Mouse (Mus musculus) hindbrain, embryonic 13.5 days (tissue): ENCODE data around the gene Crip1. TPM values are rescaled to one million over a fixed set of nuclear protein-coding genes. Genes with fewer than 3 reads are reported as not detected.
A peak's percentile ranks its signal among the peaks of the same experiment; 100 is the strongest.

Experiments used
- ATAC-seq: fragments of 200-750 bp; cut with Nextera tagmentation; 2 replicates; pipeline ENCODE4 v1.8.0; 2017; ENCODE audit warnings: moderate TSS enrichment; ENCODE audit not compliant: low FRiP score
- H3K27ac ChIP-seq: fragments of 300-500 bp; sonication (generic); 2 replicates; pipeline ENCODE4 v1.5.1; 2015; ENCODE audit warnings: inconsistent platforms, mild to moderate bottlenecking, moderate library complexity
- H3K27me3 ChIP-seq: fragments of 300-500 bp; sonication (generic); 2 replicates; pipeline ENCODE4 v1.6.1; 2015; ENCODE audit warnings: mild to moderate bottlenecking, inconsistent platforms
- H3K36me3 ChIP-seq: fragments of 300-500 bp; sonication (generic); 2 replicates; pipeline ENCODE4 v1.6.1; 2015; ENCODE audit warnings: mild to moderate bottlenecking, inconsistent platforms
- H3K4me1 ChIP-seq: fragments of 300-500 bp; sonication (generic); replicated peaks from 2 replicates; pipeline ENCODE4 v1.6.1; 2015; ENCODE audit warnings: inconsistent platforms
- H3K4me2 ChIP-seq: fragments of 300-500 bp; sonication (generic); 2 replicates; pipeline ENCODE4 v1.6.1; 2015; ENCODE audit warnings: inconsistent platforms, mild to moderate bottlenecking, moderate library complexity
- H3K4me3 ChIP-seq: fragments of 300-500 bp; sonication (generic); 2 replicates; pipeline ENCODE4 v1.5.1; 2015; ENCODE audit warnings: mild to moderate bottlenecking, inconsistent platforms
- H3K9ac ChIP-seq: fragments of 300-500 bp; sonication (generic); 2 replicates; pipeline ENCODE4 v1.6.1; 2015; ENCODE audit warnings: mild to moderate bottlenecking, inconsistent platforms
- H3K9me3 ChIP-seq: fragments of 300-500 bp; sonication (generic); 2 replicates; pipeline ENCODE4 v1.6.1; 2016; ENCODE audit warnings: inconsistent platforms
- WGBS: fragments of 180-500 bp; shearing (Covaris S2); methylation state at CpG from one replicate; pipeline ENCODE4 v1.1.7; 2015; 5-methylcytosine and 5-hydroxymethylcytosine counted together
- polyA plus RNA-seq: library from polyadenylated mRNA; unstranded; fragments of >200 nt; fragmentation: Nextera tagmentation; extraction: Ambion mirVana; gene quantifications from 2 replicates; pipeline ENCODE4 v1.2.1, GENCODE M21; 2015

The Crip1 gene
- polyA plus RNA-seq, result 47.1 and 48.0 TPM in 2 replicates

DNA sequence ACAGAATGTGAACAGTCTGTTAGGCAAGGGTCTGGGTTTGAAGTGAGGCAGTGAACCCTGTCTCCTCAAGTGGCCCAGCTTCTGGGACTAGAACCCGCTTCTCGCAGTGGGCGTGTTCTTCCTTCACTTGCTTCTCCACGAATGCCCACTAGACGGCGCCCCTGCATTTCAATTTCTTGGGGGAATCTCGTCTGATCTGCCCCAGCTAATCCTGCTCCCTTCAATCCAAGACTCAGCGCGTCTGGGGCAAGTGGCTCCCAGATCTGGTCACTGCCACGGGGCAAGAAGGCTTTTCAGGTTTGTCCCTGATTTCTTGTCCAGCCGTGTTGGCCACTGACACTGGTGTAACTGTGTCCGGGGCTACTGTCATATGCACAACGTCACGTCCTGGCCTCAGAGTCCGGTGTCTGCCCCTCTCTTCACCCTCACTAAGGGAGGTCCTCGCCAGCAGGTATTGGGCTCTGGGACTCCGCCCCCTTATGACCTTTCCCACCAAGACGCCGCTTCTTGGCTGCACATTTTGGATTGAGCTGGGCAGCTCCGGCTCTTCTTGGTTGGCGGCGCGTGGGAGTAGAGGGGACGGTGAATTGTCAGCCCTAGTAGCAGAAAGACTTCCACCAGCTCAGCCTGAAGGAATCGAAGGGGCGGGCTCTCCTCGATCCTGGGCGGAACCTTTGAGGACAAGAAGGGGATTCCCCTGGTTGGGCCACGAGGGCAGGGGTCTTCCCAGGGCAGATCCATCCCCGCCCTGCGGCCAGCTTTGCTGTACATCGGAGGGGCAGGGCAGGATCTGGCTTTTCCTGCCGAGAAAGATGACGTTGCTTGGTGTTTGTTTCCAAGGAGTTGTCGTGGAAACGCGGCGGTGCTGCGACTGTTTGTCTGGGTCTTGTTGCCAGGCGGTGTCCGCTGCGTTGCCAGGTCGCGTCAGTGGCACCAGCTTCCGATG, at the start of gene Crip1:
Gene Crip1, plus strand, starts transcription at position 205 of the 946 bp plus-strand sequence.
- H3K4me1 ChIP-seq, result peaks cover 62% of the 10 kb centered on the region
- peaks cover 27% of the 10 kb centered on the region for H3K27me3 ChIP-seq
- peaks cover 25% of the 10 kb centered on the region for H3K36me3 ChIP-seq
- H3K4me2 ChIP-seq, result peak within 1 kb of the TSS; percentile 32
- ATAC-seq, result no peak
- peak within 1 kb of the TSS; percentile 30; the same call in 1 of the 2 replicates for H3K27ac ChIP-seq
- H3K9ac ChIP-seq, result no peak within 1 kb of the TSS
- 9% methylated on average over 45 of the region's 45 CpGs for WGBS
- H3K4me3 ChIP-seq, result 0 out of 2 replicates have a peak within 1 kb of the TSS, but pooled peaks have one; percentile 2
- H3K9me3 ChIP-seq, result no peaks in the 10 kb centered on the region

DNA sequence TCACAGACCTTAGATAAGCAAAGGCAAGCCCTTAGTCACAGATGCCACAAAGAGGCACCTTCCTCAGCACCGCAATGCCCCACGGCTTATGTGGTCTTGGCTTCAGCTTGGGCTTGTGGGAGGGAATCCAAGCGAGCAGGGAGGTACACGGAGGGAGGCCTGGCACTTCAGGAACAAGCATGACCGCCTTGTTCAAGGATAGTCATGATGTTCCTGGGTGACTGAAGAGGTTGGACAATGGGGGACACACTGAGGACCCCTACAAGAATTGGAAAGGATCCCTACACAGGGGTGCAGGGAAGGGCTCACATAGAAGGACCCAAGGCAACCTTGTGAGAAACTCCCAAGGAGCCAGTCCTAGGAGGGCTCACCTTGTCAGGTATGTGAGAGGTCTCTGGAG, 49.1 kb upstream of the Crip1 start:
- Histone ChIP-seq H3K27ac (no peak overlapping the region), H3K9ac (peak overlapping the region; percentile 97)
- WGBS, result 86% methylated on average over 5 of the region's 5 CpGs

DNA sequence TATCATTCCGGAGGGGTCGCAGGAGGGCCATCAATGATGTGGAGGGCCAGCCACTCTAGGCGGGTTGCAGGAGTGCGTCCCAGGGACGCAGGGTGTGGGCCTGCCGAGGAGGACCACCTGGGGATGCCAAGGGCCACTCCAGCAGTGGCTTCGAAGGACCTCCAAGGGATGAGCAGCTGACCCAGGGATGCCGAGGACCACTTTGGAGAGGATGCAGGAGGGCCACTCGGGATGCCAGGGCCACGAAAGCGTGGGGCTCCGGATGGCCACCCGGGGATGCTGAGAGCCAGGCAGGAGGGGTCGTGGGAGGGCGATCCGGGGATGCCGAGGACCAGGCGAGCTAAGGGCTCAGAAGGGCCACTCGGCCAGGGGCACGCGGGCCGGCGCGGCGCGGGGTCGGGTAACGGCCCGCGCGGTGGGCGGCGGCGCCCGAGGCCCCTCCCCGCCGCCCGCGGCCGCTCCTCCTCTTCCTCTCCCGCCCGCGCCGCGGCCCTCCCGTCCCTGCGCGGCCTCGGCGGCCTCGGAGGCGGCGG, 48.3 kb upstream of the Crip1 start, which contains the start of gene Mta1:
Gene Mta1, plus strand, starts transcription at position 530 of the 533 bp plus-strand sequence.
- H3K9me3 ChIP-seq, result no peaks in the 10 kb centered on the region
- WGBS, result 2% methylated on average over 17 of the region's 53 CpGs
- H3K9ac ChIP-seq, result peak within 1 kb of the TSS; percentile 97
- peak within 1 kb of the TSS; percentile 86 for H3K27ac ChIP-seq
- H3K27me3 ChIP-seq, result no peaks in the 10 kb centered on the region
- H3K4me3 ChIP-seq, result peak within 1 kb of the TSS; percentile 92
- peak; percentile 62 for ATAC-seq
- H3K36me3 ChIP-seq, result no peaks in the 10 kb centered on the region
- peaks cover 48% of the 10 kb centered on the region for H3K4me1 ChIP-seq
- H3K4me2 ChIP-seq, result peak within 1 kb of the TSS; percentile 95

More for the DNA sequence above, 49.1 kb upstream of the Crip1 start:
- no peaks in the 10 kb centered on the region for H3K36me3 ChIP-seq
- peak overlapping the region; percentile 92 for H3K4me3 ChIP-seq
- peak overlapping the region; percentile 94 for H3K4me2 ChIP-seq
- ATAC-seq, result peak; percentile 8; the same call in 1 of the 2 replicates
- peaks cover 40% of the 10 kb centered on the region for H3K4me1 ChIP-seq
- H3K27me3 ChIP-seq, result no peaks in the 10 kb centered on the region
- H3K9me3 ChIP-seq, result no peaks in the 10 kb centered on the region

DNA sequence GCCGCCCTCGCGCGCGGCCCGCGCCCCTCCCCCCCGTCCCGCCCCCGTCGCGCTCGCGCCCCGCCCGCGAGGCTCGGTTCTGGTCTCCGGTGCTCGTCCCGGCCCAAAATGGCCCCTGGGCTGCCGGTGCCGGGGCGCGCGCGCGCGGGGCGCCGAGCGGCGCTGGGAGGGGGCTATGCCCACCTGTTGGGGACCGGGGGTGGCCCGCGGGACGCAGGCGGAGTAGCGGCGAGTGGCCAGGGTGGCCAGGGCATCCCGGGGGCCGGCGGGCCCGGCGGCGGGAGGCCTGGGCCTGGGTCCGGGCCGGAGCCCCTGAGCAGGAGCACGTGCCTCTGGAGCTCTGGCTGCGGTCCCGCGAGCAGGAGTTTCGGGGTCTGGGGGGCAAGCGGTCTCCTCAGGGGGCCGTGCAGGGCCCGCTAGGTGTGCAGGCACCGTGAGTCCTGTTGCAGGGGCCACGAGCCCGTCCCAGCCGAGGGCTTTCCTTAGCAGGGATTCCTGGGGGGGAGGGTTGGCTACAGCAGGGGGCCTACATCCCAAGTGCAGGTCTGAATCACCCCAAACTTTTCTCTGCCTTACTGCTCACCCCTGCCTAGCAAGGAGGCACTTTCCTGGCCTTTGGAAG, 47.5 kb upstream of the Crip1 start:
- H3K9me3 ChIP-seq, result no peaks in the 10 kb centered on the region
- H3K4me3 ChIP-seq, result peak overlapping the region; percentile 92
- peak overlapping the region; percentile 97 for H3K9ac ChIP-seq
- under 1% methylated on average over 47 of the region's 60 CpGs for WGBS
- H3K27ac ChIP-seq, result peak overlapping the region; percentile 86
- ATAC-seq, result peak; percentile 11; the same call in 1 of the 2 replicates
- H3K36me3 ChIP-seq, result no peaks in the 10 kb centered on the region
- H3K4me1 ChIP-seq, result peaks cover 55% of the 10 kb centered on the region
- peak overlapping the region; percentile 95 for H3K4me2 ChIP-seq
- no peaks in the 10 kb centered on the region for H3K27me3 ChIP-seq

DNA sequence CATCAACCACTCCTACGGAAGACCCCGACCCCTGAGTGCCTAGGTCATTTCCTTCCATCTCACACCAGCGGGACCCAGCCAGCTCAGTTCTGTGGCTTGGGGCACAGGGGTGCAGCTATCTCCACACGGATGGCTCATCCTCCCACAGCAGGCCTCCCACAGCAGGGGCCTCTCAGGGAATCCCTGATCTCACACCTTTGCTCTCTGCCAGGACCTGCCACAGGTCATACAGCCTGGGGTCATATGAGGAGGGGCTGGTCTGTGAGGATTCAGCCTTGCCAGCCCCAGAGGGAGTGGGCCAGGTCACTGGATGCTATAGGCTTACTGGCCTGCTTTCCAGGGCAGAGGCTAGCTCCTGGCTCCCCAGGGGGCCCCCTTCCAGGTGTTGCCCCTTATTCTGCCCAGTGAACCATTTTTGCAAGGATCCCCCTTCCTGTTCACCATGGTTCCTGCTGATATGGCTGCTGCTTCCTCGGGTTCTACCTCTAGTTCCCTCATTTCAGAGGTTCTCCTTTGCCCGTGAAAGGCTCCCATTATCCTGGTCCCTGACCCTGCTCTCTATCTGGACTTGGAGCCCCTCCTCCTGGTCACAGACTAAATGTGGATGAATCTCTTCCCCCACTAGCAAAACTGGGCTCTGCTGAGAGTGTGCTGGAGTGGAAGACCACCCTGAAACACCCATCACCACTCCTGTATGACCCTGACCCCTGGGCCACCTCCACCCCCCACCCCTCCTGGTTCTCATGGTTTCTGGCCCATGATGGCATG, 46.5 kb upstream of the Crip1 start:
- Histone ChIP-seq H3K4me1 (peaks cover 65% of the 10 kb centered on the region), H3K36me3 (no peaks in the 10 kb centered on the region), H3K9me3 (no peaks in the 10 kb centered on the region), H3K27ac (peak overlapping the region; percentile 35; the same call in 1 of the 2 replicates), H3K4me3 (peak overlapping the region; percentile 92), H3K4me2 (peak overlapping the region; percentile 95), H3K9ac (peak overlapping the region; percentile 97), H3K27me3 (no peaks in the 10 kb centered on the region)
- 35% methylated on average over 6 of the region's 6 CpGs for WGBS
- no peak for ATAC-seq

DNA sequence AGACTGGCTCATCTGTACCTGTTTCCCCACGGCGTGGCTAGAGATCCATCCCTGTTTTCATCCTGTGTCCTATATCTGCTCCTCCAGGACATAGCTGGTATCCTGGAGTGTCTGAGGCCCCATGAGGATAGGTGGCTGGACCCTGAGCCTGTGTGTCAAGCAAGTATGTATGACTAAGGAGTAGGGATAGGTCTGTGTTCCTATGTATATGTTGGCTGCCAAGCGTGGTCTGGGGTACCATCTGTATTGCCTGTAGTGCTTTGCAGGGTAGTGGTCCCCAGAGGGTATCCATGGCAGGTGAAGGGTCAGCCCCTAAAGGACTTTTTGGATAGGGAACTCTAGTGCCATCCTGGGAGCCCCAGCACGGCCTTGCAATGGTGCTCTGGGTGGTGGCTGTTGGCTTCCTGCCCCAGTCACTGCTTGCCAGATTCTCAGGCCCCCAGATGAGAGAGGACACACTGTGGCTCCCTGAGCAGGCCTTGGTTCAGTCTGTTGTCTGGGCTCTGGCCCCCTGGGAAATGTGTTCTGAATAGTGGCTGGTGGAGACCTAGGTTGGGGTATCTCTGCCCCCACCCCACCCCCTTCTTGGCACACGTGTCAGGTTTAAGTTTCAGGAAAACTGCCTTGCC, 45.6 kb upstream of the Crip1 start:
- 79% methylated on average over 5 of the region's 5 CpGs for WGBS
- H3K4me1 ChIP-seq, result peaks cover 68% of the 10 kb centered on the region
- peak overlapping the region; percentile 95; the same call in 1 of the 2 replicates for H3K4me2 ChIP-seq
- no peak overlapping the region for H3K4me3 ChIP-seq
- no peaks in the 10 kb centered on the region for H3K27me3 ChIP-seq
- H3K9me3 ChIP-seq, result no peaks in the 10 kb centered on the region
- H3K27ac ChIP-seq, result peak overlapping the region; percentile 35
- peaks cover under 1% of the 10 kb centered on the region; the same call in 1 of the 2 replicates for H3K36me3 ChIP-seq
- H3K9ac ChIP-seq, result peak overlapping the region; percentile 97
- no peak for ATAC-seq

DNA sequence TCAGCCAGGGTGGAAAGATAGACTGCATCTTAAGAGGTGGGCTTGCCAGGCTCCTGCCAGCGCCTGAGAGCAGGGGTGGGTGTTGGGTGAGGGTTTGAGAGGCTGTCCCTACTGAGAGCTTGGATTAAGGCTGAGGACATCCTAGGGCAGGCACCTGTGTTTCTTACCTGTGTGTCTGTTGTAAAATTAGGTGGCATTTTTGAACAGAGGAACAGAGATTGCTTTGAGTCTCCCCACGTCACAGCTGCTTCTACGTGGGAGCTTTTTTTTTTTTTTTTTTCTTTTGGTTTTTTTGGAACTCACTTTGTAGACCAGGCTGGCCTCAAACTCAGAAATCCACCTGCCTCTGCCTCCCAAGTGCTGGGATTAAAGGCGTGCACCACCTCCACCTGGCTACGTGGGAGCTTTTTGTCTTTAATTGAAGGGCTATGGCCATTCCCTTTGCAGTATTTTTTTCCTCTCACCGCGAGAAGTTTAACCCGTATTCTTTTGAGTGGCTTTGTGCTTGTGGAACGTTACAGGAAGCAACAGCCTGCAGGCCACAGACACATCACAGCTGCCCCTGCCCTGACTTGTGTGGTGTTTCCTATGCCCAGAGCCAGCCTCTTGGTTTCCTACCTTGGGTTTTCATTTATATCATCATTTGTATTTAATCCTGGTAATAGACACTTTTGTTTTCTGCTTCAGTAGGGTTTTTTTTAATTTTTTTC, 44.7 kb upstream of the Crip1 start:
- WGBS, result 87% methylated on average over 9 of the region's 9 CpGs
- Histone ChIP-seq H3K4me1 (peaks cover 68% of the 10 kb centered on the region), H3K9me3 (no peaks in the 10 kb centered on the region), H3K36me3 (peaks cover 5% of the 10 kb centered on the region; the same call in 1 of the 2 replicates), H3K4me3 (no peak overlapping the region), H3K27me3 (no peaks in the 10 kb centered on the region), H3K9ac (no peak overlapping the region), H3K4me2 (no peak overlapping the region), H3K27ac (peak overlapping the region; percentile 35; the same call in 1 of the 2 replicates)
- no peak for ATAC-seq

DNA sequence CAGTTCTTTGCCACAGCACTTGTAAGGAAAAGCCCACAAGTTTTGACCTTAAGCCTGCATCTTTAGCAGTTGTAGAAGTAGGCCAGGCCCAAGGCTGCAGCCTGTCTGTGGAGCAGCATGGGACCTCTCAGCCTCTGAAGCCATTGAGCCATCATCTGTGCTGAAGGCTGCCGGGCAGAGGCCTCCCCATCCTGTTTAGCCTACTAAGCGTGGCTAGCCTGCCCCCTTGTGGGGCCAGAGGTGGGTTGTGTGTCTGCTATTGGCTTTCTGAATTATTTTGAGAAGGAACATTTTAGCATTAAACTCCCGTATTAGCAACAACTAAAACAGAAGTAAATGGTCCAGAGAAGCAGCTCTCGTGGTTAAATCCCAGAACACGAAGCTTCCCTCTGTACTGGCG, 43.7 kb upstream of the Crip1 start:
- 64% methylated on average over 6 of the region's 6 CpGs for WGBS
- no peak overlapping the region for H3K27ac ChIP-seq
- H3K9ac ChIP-seq, result 0 out of 2 replicates have a peak overlapping the region, but pooled peaks have one; percentile 13

DNA sequence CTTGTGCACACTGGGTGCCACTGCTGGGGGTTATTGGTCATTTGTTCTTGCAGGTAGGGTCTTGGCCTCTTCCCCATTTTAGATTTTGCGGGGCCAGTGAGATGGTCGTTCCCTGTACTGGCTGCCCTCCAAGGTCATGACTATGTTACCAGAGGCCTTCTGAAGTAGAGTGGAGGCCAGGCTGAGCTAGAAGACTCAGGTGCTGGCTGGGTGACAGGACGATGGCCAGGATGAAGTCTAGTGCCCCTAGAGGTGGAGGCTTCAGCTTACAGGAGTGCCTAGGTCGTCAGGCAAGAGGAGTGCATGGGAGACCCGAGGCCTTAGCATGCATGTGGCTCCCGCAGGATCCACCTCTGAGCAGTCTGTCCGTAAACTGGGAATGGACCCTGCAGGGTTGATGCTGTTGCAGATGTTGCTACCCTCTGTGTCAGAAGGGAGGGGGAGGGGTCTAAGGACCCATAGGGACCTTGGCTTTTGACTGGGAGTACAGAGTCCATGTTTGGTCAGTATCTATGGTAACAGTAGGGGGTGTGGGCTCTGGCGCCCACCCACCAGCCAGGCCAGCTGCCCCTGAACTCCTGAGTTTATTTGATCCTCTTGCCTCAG, 42.2 kb upstream of the Crip1 start:
- H3K4me1 ChIP-seq, result peaks cover 65% of the 10 kb centered on the region

More for the DNA sequence above, 43.7 kb upstream of the Crip1 start:
- Histone ChIP-seq H3K4me1 (peaks cover 67% of the 10 kb centered on the region), H3K4me3 (no peak overlapping the region), H3K9me3 (no peaks in the 10 kb centered on the region), H3K27me3 (no peaks in the 10 kb centered on the region), H3K4me2 (no peak overlapping the region), H3K36me3 (peaks cover 5% of the 10 kb centered on the region; the same call in 1 of the 2 replicates)
- ATAC-seq, result no peak

DNA sequence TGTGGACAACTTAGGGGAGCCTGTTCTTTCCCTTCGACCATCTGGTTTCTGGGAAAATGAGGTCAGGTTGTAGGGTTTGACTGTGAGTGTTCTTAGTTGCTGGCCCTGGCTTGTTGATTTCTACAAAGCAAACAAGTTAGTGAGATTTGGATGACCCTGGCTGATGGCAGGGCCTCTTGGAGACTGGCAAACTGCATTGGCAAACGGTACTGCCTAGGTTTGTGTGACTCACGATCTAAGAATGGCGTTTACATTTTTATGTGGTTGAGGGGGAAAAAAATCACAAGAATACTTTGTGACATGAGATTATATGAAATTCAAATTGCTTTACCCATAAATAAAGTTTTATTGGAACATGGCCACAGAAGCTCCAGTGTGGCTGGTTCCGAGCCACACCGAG, 39.7 kb upstream of the Crip1 start:
- Histone ChIP-seq H3K27ac (no peak overlapping the region), H3K4me1 (peaks cover 58% of the 10 kb centered on the region), H3K27me3 (no peaks in the 10 kb centered on the region), H3K4me2 (no peak overlapping the region), H3K9me3 (no peaks in the 10 kb centered on the region), H3K36me3 (peaks cover 5% of the 10 kb centered on the region; the same call in 1 of the 2 replicates), H3K4me3 (no peak overlapping the region), H3K9ac (no peak overlapping the region)
- WGBS, result 90% methylated on average over 6 of the region's 6 CpGs
- ATAC-seq, result no peak

More for the DNA sequence above, 42.2 kb upstream of the Crip1 start:
- H3K27ac ChIP-seq, result no peak overlapping the region
- H3K9ac ChIP-seq, result no peak overlapping the region
- no peak overlapping the region for H3K4me2 ChIP-seq
- H3K36me3 ChIP-seq, result peaks cover 5% of the 10 kb centered on the region; the same call in 1 of the 2 replicates
- H3K27me3 ChIP-seq, result no peaks in the 10 kb centered on the region
- no peak for ATAC-seq
- H3K9me3 ChIP-seq, result no peaks in the 10 kb centered on the region
- WGBS, result 86% methylated on average over 8 of the region's 8 CpGs
- no peak overlapping the region for H3K4me3 ChIP-seq
